Mouse (Mus musculus): ENCODE measurements around the gene Usp45. TPM values are rescaled to one million over a fixed set of nuclear protein-coding genes. Genes with fewer than 3 reads are reported as not detected.
"Not testable (repeated sequence)": the region's sequence is repeated elsewhere in the genome, so short reads cannot be mapped to it uniquely, and the experiment has no call there.

Gene Usp45
- polyA plus RNA-seq (2014; fragmentation: Nextera tagmentation; extraction: Ambion mirVana): 11.9 and 14.5 TPM in 2 replicates

GRCm38 (mm10) chr4:21766863-21767304 is at the start of gene Usp45, which contains the start of gene Tstd3:
Gene Usp45, plus strand, starts transcription at chr4:21767156.
Gene Tstd3, minus strand, starts transcription at chr4:21767212.
- no peaks in the 10 kb centered on the region for H3K4me1 ChIP-seq (replicated peaks; ENCODE audit: control insufficient read depth, insufficient read depth, low read length)
- DNase-seq (ENCODE audit: low spot score) (peak; percentile 86), ATAC-seq (replicated peaks; ENCODE audit: low FRiP score) (peak; percentile 96)
- no peaks in the 10 kb centered on the region for H3K36me3 ChIP-seq (ENCODE audit: control insufficient read depth, insufficient read depth, low read length)
- no peaks in the 10 kb centered on the region for H3K27me3 ChIP-seq (ENCODE audit: control insufficient read depth, insufficient read depth, low read length)
- H3K4me2 ChIP-seq (ENCODE audit: low read depth, low read length, severe bottlenecking): peak within 1 kb of the TSS; percentile 59
- peak within 1 kb of the TSS; percentile 70 for H3K9ac ChIP-seq (ENCODE audit: low read length)
- under 1% methylated on average over 17 of the region's 17 CpGs for WGBS
- no peak within 1 kb of the TSS for H3K27ac ChIP-seq (ENCODE audit: low read depth, low read length)
- peak within 1 kb of the TSS; percentile 55 for H3K4me3 ChIP-seq (ENCODE audit: low read depth, low read length)
- no peaks in the 10 kb centered on the region for H3K9me3 ChIP-seq (ENCODE audit: control insufficient read depth, low read length)

GRCm38 (mm10) chr4:21722752-21723334 is 44.1 kb upstream of the Usp45 start:
- no peak overlapping the region for H3K9ac ChIP-seq (ENCODE audit: low read length)
- H3K4me3 ChIP-seq (ENCODE audit: low read depth, low read length): no peak overlapping the region
- H3K36me3 ChIP-seq (ENCODE audit: control insufficient read depth, insufficient read depth, low read length): no peaks in the 10 kb centered on the region
- H3K27ac ChIP-seq (ENCODE audit: low read depth, low read length): no peak overlapping the region
- H3K4me1 ChIP-seq (replicated peaks; ENCODE audit: control insufficient read depth, insufficient read depth, low read length): 0 out of 2 replicates have a peak, but pooled peaks cover 2% of the 10 kb centered on the region
- DNase-seq (ENCODE audit: low spot score) (no peak), ATAC-seq (replicated peaks; ENCODE audit: low FRiP score) (peak; percentile 29; the same call in 1 of the 2 replicates)
- no peak overlapping the region for H3K4me2 ChIP-seq (ENCODE audit: low read depth, low read length, severe bottlenecking)
- no peaks in the 10 kb centered on the region for H3K9me3 ChIP-seq (ENCODE audit: control insufficient read depth, low read length)
- WGBS: 41% methylated on average over 7 of the region's 7 CpGs
- no peaks in the 10 kb centered on the region for H3K27me3 ChIP-seq (ENCODE audit: control insufficient read depth, insufficient read depth, low read length)

GRCm38 (mm10) chr4:21726912-21727614 is 39.9 kb upstream of the Usp45 start:
- ATAC-seq (replicated peaks; ENCODE audit: low FRiP score): peak; percentile 57
- no peaks in the 10 kb centered on the region for H3K36me3 ChIP-seq (ENCODE audit: control insufficient read depth, insufficient read depth, low read length)
- no peaks in the 10 kb centered on the region for H3K9me3 ChIP-seq (ENCODE audit: control insufficient read depth, low read length)
- peak overlapping the region; percentile 92 for H3K9ac ChIP-seq (ENCODE audit: low read length)
- H3K27me3 ChIP-seq (ENCODE audit: control insufficient read depth, insufficient read depth, low read length): no peaks in the 10 kb centered on the region
- peak overlapping the region; percentile 75 for H3K4me2 ChIP-seq (ENCODE audit: low read depth, low read length, severe bottlenecking)
- H3K27ac ChIP-seq (ENCODE audit: low read depth, low read length): peak overlapping the region; percentile 76
- peaks cover 2% of the 10 kb centered on the region; the same call in 1 of the 2 replicates for H3K4me1 ChIP-seq (replicated peaks; ENCODE audit: control insufficient read depth, insufficient read depth, low read length)
- 3% methylated on average over 22 of the region's 22 CpGs for WGBS
- H3K4me3 ChIP-seq (ENCODE audit: low read depth, low read length): peak overlapping the region; percentile 78
- DNase-seq (ENCODE audit: low spot score): peak; percentile 58

DNA sequence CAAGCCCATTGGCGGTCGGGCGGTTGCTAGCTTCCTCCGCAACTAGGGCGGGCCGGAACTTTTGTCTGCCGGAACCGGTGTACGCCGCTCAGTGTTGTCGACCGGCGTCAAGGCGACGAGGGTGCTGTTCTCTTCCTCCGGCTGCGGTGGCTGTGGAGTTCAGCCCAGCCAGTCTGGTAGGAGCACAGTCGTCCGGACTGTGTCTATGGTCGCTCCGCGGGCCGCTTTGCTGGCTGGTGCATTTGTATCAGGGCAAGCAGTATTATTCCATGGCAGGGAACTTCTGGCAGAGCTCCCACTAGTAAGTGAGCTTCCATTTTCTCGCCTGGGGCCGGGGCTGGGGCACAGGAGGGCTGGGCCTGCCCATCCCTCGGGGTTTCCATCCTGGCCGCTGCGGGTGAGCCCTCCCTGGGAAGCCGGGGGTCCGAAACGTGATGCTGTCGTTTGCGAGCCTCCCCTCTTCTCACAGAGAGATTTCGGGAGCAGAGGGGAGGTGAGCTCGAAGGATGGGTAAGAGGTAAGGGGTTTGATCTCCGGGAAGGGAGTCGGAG is 39.3 kb upstream of the Usp45 start, which contains the start of gene Ccnc:
Gene Ccnc, plus strand, starts transcription at position 87 of the 551 bp plus-strand sequence.
- peak; percentile 97 for ATAC-seq (replicated peaks; ENCODE audit: low FRiP score)
- H3K4me1 ChIP-seq (replicated peaks; ENCODE audit: control insufficient read depth, insufficient read depth, low read length): no peaks in the 10 kb centered on the region; the same call in 1 of the 2 replicates
- H3K9ac ChIP-seq (ENCODE audit: low read length): peak within 1 kb of the TSS; percentile 92
- peak within 1 kb of the TSS; percentile 78 for H3K4me3 ChIP-seq (ENCODE audit: low read depth, low read length)
- peak; percentile 95 for DNase-seq (ENCODE audit: low spot score)
- under 1% methylated on average over 37 of the region's 37 CpGs for WGBS
- H3K27ac ChIP-seq (ENCODE audit: low read depth, low read length): peak within 1 kb of the TSS; percentile 76
- no peaks in the 10 kb centered on the region for H3K27me3 ChIP-seq (ENCODE audit: control insufficient read depth, insufficient read depth, low read length)
- peak within 1 kb of the TSS; percentile 75 for H3K4me2 ChIP-seq (ENCODE audit: low read depth, low read length, severe bottlenecking)
- H3K36me3 ChIP-seq (ENCODE audit: control insufficient read depth, insufficient read depth, low read length): no peaks in the 10 kb centered on the region
- no peaks in the 10 kb centered on the region for H3K9me3 ChIP-seq (ENCODE audit: control insufficient read depth, low read length)

DNA sequence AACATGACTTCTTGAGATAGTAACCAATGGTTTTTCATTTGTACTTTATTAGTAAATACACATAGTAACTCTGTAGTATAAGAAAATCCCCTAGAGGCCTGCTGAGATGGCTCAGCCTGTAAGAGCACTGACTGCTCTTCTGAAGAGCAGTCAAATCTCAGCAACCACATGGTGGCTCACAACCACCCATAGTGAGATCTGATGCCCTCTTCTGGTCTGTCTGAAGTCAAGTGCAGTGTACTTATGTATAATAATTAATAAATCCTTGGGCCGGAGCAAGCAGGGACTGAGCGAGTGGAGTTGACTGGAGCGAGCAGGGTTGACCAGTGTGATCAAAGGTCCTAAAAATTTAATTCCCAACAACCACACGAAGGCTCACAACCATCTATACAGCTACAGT is 27.8 kb upstream of the Usp45 start:
- Histone ChIP-seq H3K9me3 (ENCODE audit: control insufficient read depth, low read length) (no peaks in the 10 kb centered on the region), H3K4me1 (replicated peaks; ENCODE audit: control insufficient read depth, insufficient read depth, low read length) (no peaks in the 10 kb centered on the region), H3K27ac (ENCODE audit: low read depth, low read length) (no peak overlapping the region), H3K4me3 (ENCODE audit: low read depth, low read length) (no peak overlapping the region), H3K36me3 (ENCODE audit: control insufficient read depth, insufficient read depth, low read length) (no peaks in the 10 kb centered on the region), H3K9ac (ENCODE audit: low read length) (no peak overlapping the region), H3K4me2 (ENCODE audit: low read depth, low read length, severe bottlenecking) (no peak overlapping the region), H3K27me3 (ENCODE audit: control insufficient read depth, insufficient read depth, low read length) (no peaks in the 10 kb centered on the region)
- no peak for ATAC-seq (replicated peaks; ENCODE audit: low FRiP score)
- DNase-seq (ENCODE audit: low spot score): no peak
- WGBS: 98% methylated on average over 4 of the region's 4 CpGs

- not testable (repeated sequence) for H3K27me3 ChIP-seq (ENCODE audit: control insufficient read depth, insufficient read depth, low read length); H3K9me3 ChIP-seq (ENCODE audit: control insufficient read depth, low read length); H3K4me1 ChIP-seq (replicated peaks; ENCODE audit: control insufficient read depth, insufficient read depth, low read length); H3K4me2 ChIP-seq (ENCODE audit: low read depth, low read length, severe bottlenecking); ATAC-seq (replicated peaks; ENCODE audit: low FRiP score); H3K9ac ChIP-seq (ENCODE audit: low read length); H3K27ac ChIP-seq (ENCODE audit: low read depth, low read length); DNase-seq (ENCODE audit: low spot score); H3K4me3 ChIP-seq (ENCODE audit: low read depth, low read length); H3K36me3 ChIP-seq (ENCODE audit: control insufficient read depth, insufficient read depth, low read length)
- 94% methylated on average over 8 of the region's 8 CpGs for WGBS
These were observed 22.8 kb upstream of the Usp45 start for GRCm38 (mm10) chr4:21744142-21744541.

DNA sequence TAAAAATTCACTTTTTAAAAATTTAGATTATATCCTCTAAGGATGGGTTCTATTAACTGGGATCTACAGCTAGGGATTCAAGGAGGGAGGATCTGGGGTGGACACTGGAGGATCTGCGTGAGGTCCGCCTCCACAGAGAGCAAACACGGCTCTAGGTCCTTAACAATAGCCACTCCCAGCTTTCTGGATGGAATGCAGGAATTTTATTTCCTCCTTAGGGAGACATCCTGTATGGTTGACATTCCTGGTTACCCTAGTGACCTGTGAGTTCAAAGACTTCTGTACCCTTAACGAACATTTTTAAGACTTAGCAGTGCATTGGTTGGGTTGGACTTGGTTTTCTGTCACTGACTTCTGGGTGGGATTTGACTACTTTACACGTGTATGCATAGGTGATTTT is 21.2 kb upstream of the Usp45 start:
- Histone ChIP-seq H3K4me3 (ENCODE audit: low read depth, low read length) (no peak overlapping the region), H3K36me3 (ENCODE audit: control insufficient read depth, insufficient read depth, low read length) (no peaks in the 10 kb centered on the region), H3K4me1 (replicated peaks; ENCODE audit: control insufficient read depth, insufficient read depth, low read length) (no peaks in the 10 kb centered on the region), H3K9ac (ENCODE audit: low read length) (no peak overlapping the region), H3K27ac (ENCODE audit: low read depth, low read length) (no peak overlapping the region), H3K27me3 (ENCODE audit: control insufficient read depth, insufficient read depth, low read length) (no peaks in the 10 kb centered on the region), H3K4me2 (ENCODE audit: low read depth, low read length, severe bottlenecking) (no peak overlapping the region), H3K9me3 (ENCODE audit: control insufficient read depth, low read length) (no peaks in the 10 kb centered on the region)
- WGBS: 87% methylated on average over 5 of the region's 5 CpGs
- ATAC-seq (replicated peaks; ENCODE audit: low FRiP score) (no peak), DNase-seq (ENCODE audit: low spot score) (no peak)

DNA sequence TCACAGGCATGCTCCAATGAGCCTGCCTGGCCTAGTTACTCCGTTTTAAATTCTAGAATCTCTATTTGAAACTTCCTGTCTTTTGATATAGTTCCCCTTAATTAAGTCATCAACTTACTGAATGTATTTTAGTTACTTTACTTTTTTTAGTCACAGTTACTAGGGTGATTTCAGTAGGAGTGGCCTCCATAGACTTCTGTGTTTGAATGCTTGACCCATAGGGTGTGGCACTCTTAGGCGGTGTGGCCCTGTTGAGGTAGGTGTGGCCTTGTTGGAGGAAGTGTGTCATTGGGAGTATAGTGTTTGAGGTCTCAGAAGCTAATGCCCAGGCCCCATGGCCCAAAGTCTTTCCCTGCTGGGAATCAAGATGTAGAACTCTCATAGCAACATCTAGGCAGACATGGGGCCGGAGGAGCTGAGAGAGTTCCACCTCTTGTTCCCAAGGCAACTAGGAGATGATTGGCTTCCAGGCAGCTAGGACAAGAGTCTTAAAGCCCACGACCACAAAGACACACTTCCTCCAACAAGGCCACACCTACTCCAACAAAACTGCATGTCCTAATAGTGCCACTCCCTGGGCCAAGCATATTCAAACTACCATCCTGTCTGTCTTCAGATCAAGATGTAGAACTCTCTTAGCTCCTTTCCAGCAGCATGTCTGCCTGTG is 11.7 kb upstream of the Usp45 start:
- no peaks in the 10 kb centered on the region for H3K4me1 ChIP-seq (replicated peaks; ENCODE audit: control insufficient read depth, insufficient read depth, low read length)
- H3K4me3 ChIP-seq (ENCODE audit: low read depth, low read length): no peak overlapping the region
- no peak overlapping the region for H3K9ac ChIP-seq (ENCODE audit: low read length)
- H3K27ac ChIP-seq (ENCODE audit: low read depth, low read length): no peak overlapping the region
- no peaks in the 10 kb centered on the region for H3K27me3 ChIP-seq (ENCODE audit: control insufficient read depth, insufficient read depth, low read length)
- no peak overlapping the region for H3K4me2 ChIP-seq (ENCODE audit: low read depth, low read length, severe bottlenecking)
- ATAC-seq (replicated peaks; ENCODE audit: low FRiP score) (no peak), DNase-seq (ENCODE audit: low spot score) (no peak)
- no peaks in the 10 kb centered on the region for H3K9me3 ChIP-seq (ENCODE audit: control insufficient read depth, low read length)
- no peaks in the 10 kb centered on the region for H3K36me3 ChIP-seq (ENCODE audit: control insufficient read depth, insufficient read depth, low read length)
- WGBS: 67% methylated on average over 4 of the region's 4 CpGs
